Mouse (Mus musculus): ENCODE measurements around the gene Ccdc105. TPM values are rescaled to one million over a fixed set of nuclear protein-coding genes. Genes with fewer than 3 reads are reported as not detected.

Gene Ccdc105
- polyA plus RNA-seq, 1 experiment from 2014 or later = 0.14 TPM

GRCm38 (mm10) chr10:78745453-78746232, 7.2 kb downstream of the Ccdc105 start:
- H3K27ac ChIP-seq = no peak overlapping the region

DNA sequence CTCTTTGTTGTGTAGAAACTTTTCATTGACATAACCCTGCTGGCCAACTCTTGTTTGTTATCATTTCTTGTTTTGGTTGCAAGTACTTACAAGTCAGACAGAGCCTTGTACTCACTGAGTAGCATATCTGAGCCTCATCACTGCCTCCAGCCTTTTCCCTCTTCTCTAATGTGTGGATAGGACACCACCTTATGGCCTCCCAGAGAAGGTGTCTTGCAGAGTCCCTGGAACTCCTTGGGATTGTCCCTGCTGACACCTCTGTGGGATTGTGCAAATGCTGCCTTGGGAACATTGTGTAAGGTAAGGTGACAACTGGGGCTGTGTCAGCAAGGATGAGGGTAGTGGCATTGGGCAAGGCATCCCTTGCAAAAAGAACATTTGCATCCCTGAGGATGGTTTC, 9.1 kb downstream of the Ccdc105 start:
- no peaks in the 10 kb centered on the region for H3K36me3 ChIP-seq
- no peak overlapping the region for H3K4me2 ChIP-seq (replicated peaks)
- no peaks in the 10 kb centered on the region for H3K27me3 ChIP-seq (replicated peaks)
- no peaks in the 10 kb centered on the region for H3K9me3 ChIP-seq
- H3K9ac ChIP-seq = no peak overlapping the region
- H3K4me3 ChIP-seq (replicated peaks) = no peak overlapping the region
- peaks cover 5% of the 10 kb centered on the region; the same call in 1 of the 2 replicates for H3K4me1 ChIP-seq (replicated peaks)
- H3K27ac ChIP-seq = no peak overlapping the region
- no peak for ATAC-seq

More at GRCm38 (mm10) chr10:78745453-78746232, 7.2 kb downstream of the Ccdc105 start:
- no peak for ATAC-seq
- H3K4me1 ChIP-seq (replicated peaks) = peaks cover 5% of the 10 kb centered on the region; the same call in 1 of the 2 replicates
- H3K9me3 ChIP-seq = no peaks in the 10 kb centered on the region
- no peak overlapping the region for H3K4me3 ChIP-seq (replicated peaks)
- no peak overlapping the region for H3K4me2 ChIP-seq (replicated peaks)
- H3K9ac ChIP-seq = no peak overlapping the region
- H3K27me3 ChIP-seq (replicated peaks) = no peaks in the 10 kb centered on the region
- 58% methylated on average over 4 of the region's 4 CpGs for WGBS
- no peaks in the 10 kb centered on the region for H3K36me3 ChIP-seq

GRCm38 (mm10) chr10:78739821-78740220, 13.0 kb downstream of the Ccdc105 start:
- Histone ChIP-seq H3K27ac (no peak overlapping the region), H3K36me3 (no peaks in the 10 kb centered on the region), H3K9me3 (no peaks in the 10 kb centered on the region), H3K4me2 (replicated peaks) (no peak overlapping the region), H3K27me3 (replicated peaks) (no peaks in the 10 kb centered on the region), H3K4me1 (replicated peaks) (no peaks in the 10 kb centered on the region), H3K9ac (no peak overlapping the region), H3K4me3 (replicated peaks) (no peak overlapping the region)
- WGBS = 78% methylated on average over 4 of the region's 4 CpGs
- no peak for ATAC-seq

GRCm38 (mm10) chr10:78727876-78728275, 25.0 kb downstream of the Ccdc105 start:
- no peak for ATAC-seq
- no peak overlapping the region for H3K4me3 ChIP-seq (replicated peaks)
- no peak overlapping the region for H3K4me2 ChIP-seq (replicated peaks)
- H3K9me3 ChIP-seq = no peaks in the 10 kb centered on the region
- H3K27ac ChIP-seq = no peak overlapping the region
- H3K4me1 ChIP-seq (replicated peaks) = no peaks in the 10 kb centered on the region
- no peaks in the 10 kb centered on the region for H3K36me3 ChIP-seq
- WGBS = 91% methylated on average over 5 of the region's 5 CpGs
- no peak overlapping the region for H3K9ac ChIP-seq
- no peaks in the 10 kb centered on the region for H3K27me3 ChIP-seq (replicated peaks)

- ATAC-seq = no peak
- Histone ChIP-seq H3K27me3 (replicated peaks) (no peaks in the 10 kb centered on the region), H3K27ac (no peak overlapping the region), H3K36me3 (no peaks in the 10 kb centered on the region), H3K4me3 (replicated peaks) (no peak overlapping the region), H3K4me1 (replicated peaks) (no peaks in the 10 kb centered on the region), H3K9me3 (no peaks in the 10 kb centered on the region), H3K4me2 (replicated peaks) (no peak overlapping the region), H3K9ac (no peak overlapping the region)
- 59% methylated on average over 3 of the region's 3 CpGs for WGBS
Observed at GRCm38 (mm10) chr10:78727035-78727434, 25.8 kb downstream of the Ccdc105 start.

- no peak for ATAC-seq
- no peaks in the 10 kb centered on the region for H3K4me1 ChIP-seq (replicated peaks)
- no peaks in the 10 kb centered on the region for H3K27me3 ChIP-seq (replicated peaks)
- no peaks in the 10 kb centered on the region for H3K9me3 ChIP-seq
- H3K4me2 ChIP-seq (replicated peaks) = no peak overlapping the region
- H3K36me3 ChIP-seq = no peaks in the 10 kb centered on the region
- no peak overlapping the region for H3K27ac ChIP-seq
- no peak overlapping the region for H3K9ac ChIP-seq
- WGBS = 44% methylated on average over 2 of the region's 2 CpGs
- H3K4me3 ChIP-seq (replicated peaks) = no peak overlapping the region
Observed at GRCm38 (mm10) chr10:78723416-78723815, 29.4 kb downstream of the Ccdc105 start.

DNA sequence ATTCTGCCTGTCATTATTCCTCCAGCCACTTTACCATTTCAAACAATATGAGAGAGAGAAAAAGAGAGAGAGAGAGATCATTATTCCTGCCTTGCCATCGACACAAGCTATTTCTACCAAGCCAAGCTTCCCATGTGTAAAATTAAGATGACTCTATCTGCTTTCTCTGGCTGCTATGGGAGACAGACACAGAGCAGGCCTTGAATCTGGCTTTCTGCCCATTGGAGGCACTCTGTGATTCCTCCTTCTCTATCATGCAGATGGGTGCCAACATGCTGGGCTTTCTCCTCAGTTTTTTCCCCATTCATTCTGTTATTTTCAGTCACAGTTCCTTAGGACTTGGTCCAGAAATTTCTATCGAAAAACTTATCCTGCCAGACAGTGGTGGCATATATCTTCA, 30.2 kb downstream of the Ccdc105 start:
- no peak for ATAC-seq
- H3K27me3 ChIP-seq (replicated peaks) = no peaks in the 10 kb centered on the region
- no peak overlapping the region for H3K4me3 ChIP-seq (replicated peaks)
- H3K9me3 ChIP-seq = no peaks in the 10 kb centered on the region
- no peak overlapping the region for H3K4me2 ChIP-seq (replicated peaks)
- 70% methylated on average over 2 of the region's 2 CpGs for WGBS
- no peaks in the 10 kb centered on the region for H3K4me1 ChIP-seq (replicated peaks)
- H3K27ac ChIP-seq = no peak overlapping the region
- H3K36me3 ChIP-seq = no peaks in the 10 kb centered on the region
- H3K9ac ChIP-seq = no peak overlapping the region

DNA sequence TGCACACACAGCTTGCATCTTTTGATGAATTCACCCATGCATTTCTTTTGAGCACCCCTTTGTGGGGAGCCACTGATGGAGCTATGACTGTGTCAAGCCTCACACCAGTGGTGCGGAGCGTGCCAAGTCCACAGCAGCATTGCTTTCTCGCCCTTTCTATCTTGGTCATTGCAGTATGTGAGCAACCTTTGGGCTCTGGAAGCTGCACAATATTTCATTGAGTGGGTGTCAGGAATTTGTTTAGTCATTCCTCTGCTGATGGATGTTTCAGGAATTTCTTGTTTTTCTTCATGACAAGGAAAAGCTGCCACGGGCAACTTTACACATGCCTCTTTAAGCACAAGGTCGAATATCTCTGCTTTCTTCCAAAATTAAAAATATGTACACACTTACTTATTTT, 30.8 kb downstream of the Ccdc105 start:
- Histone ChIP-seq H3K4me1 (replicated peaks) (no peaks in the 10 kb centered on the region), H3K9me3 (no peaks in the 10 kb centered on the region), H3K27me3 (replicated peaks) (no peaks in the 10 kb centered on the region), H3K36me3 (no peaks in the 10 kb centered on the region), H3K4me2 (replicated peaks) (no peak overlapping the region), H3K9ac (no peak overlapping the region), H3K27ac (no peak overlapping the region), H3K4me3 (replicated peaks) (no peak overlapping the region)
- 67% methylated on average over 5 of the region's 5 CpGs for WGBS
- ATAC-seq = no peak

GRCm38 (mm10) chr10:78718056-78718455, 34.8 kb downstream of the Ccdc105 start, which contains the start of gene Casp14:
Gene Casp14 (minus strand): TSS chr10:78718294.
- Histone ChIP-seq H3K4me2 (replicated peaks) (no peak within 1 kb of the TSS), H3K9me3 (no peaks in the 10 kb centered on the region), H3K27ac (no peak within 1 kb of the TSS), H3K4me1 (replicated peaks) (no peaks in the 10 kb centered on the region), H3K36me3 (no peaks in the 10 kb centered on the region), H3K4me3 (replicated peaks) (no peak within 1 kb of the TSS), H3K27me3 (replicated peaks) (no peaks in the 10 kb centered on the region), H3K9ac (no peak within 1 kb of the TSS)
- WGBS = 59% methylated on average over 11 of the region's 11 CpGs
- peak; percentile 89 for ATAC-seq

- Histone ChIP-seq H3K27ac (no peak overlapping the region), H3K4me1 (replicated peaks) (no peaks in the 10 kb centered on the region), H3K4me2 (replicated peaks) (no peak overlapping the region), H3K9me3 (no peaks in the 10 kb centered on the region), H3K4me3 (replicated peaks) (no peak overlapping the region), H3K9ac (no peak overlapping the region), H3K36me3 (no peaks in the 10 kb centered on the region), H3K27me3 (replicated peaks) (no peaks in the 10 kb centered on the region)
- ATAC-seq = no peak
Observed at GRCm38 (mm10) chr10:78716231-78716630, 36.6 kb downstream of the Ccdc105 start.

GRCm38 (mm10) chr10:78715156-78715555, 37.7 kb downstream of the Ccdc105 start:
- 95% methylated on average over 7 of the region's 7 CpGs for WGBS
- no peak for ATAC-seq
- Histone ChIP-seq H3K4me1 (replicated peaks) (no peaks in the 10 kb centered on the region), H3K4me3 (replicated peaks) (no peak overlapping the region), H3K36me3 (no peaks in the 10 kb centered on the region), H3K9me3 (no peaks in the 10 kb centered on the region), H3K27me3 (replicated peaks) (no peaks in the 10 kb centered on the region), H3K9ac (no peak overlapping the region), H3K4me2 (replicated peaks) (no peak overlapping the region), H3K27ac (no peak overlapping the region)

DNA sequence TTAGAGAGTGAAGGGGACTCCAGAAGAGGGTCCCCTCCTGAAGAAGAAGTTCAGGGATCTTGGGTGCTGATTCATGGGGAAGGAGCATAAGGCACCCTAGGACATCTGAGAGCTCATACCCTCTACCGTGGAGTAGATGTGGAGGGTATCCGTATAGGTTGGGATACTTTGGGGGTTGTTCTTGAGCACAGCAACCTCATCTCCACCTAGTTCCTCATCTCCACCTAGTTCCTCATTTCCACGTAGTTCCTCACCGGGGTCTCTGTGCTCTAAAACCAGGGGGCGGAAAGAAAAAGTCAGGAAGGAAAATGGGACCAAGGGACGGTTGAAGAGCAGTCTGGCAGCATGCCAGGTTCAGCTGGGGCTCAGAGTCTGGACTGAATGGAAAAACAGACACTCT, 38.7 kb downstream of the Ccdc105 start:
- no peaks in the 10 kb centered on the region for H3K36me3 ChIP-seq
- H3K9me3 ChIP-seq = no peaks in the 10 kb centered on the region
- no peak overlapping the region for H3K27ac ChIP-seq
- no peak overlapping the region for H3K4me3 ChIP-seq (replicated peaks)
- no peak overlapping the region for H3K4me2 ChIP-seq (replicated peaks)
- H3K4me1 ChIP-seq (replicated peaks) = no peaks in the 10 kb centered on the region
- no peaks in the 10 kb centered on the region for H3K27me3 ChIP-seq (replicated peaks)
- no peak overlapping the region for H3K9ac ChIP-seq
- 68% methylated on average over 6 of the region's 6 CpGs for WGBS
- ATAC-seq = no peak

- Histone ChIP-seq H3K4me2 (replicated peaks) (no peak overlapping the region), H3K36me3 (no peaks in the 10 kb centered on the region), H3K9me3 (no peaks in the 10 kb centered on the region), H3K27me3 (replicated peaks) (no peaks in the 10 kb centered on the region), H3K4me3 (replicated peaks) (no peak overlapping the region), H3K27ac (no peak overlapping the region), H3K4me1 (replicated peaks) (no peaks in the 10 kb centered on the region), H3K9ac (no peak overlapping the region)
- no peak for ATAC-seq
Observed at GRCm38 (mm10) chr10:78710706-78711105, 42.2 kb downstream of the Ccdc105 start.

Measured in intestine, embryonic 15.5 days (tissue).